Mouse (Mus musculus): ENCODE measurements at regions not wholly inside any gene's neighbourhood (a gene's known extent, or its start where the extent isn't known, plus 50 kb on each side); places are given as distances from the start of the nearest gene placed in this dataset.

DNA sequence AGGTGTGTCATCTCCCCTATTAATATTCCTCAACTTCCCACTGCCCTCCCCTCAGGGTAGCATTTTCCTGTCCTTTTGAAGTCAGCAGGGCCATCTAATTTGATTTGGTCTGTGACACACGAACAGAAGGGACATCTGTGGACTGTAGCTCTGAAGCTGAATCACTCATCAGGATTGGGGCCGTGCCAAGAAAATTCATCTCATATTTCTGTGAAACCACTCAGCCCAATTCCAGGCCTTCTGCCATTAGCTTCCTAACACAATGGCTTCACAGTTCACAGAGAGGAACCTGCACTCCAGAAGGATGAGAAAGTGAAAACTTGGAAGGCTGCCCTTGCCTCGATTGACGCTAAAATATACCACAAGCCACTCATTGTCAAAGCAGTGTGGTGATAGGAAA lies 86.1 kb downstream of the Abhd5 start:
- no peak overlapping the region for H3K4me2 ChIP-seq
- no peaks in the 10 kb centered on the region for H3K4me1 ChIP-seq
- 78% methylated on average over 4 of the region's 4 CpGs for WGBS
- H3K36me3 ChIP-seq (replicated peaks): no peaks in the 10 kb centered on the region
- H3K9ac ChIP-seq: no peak overlapping the region
- H3K27me3 ChIP-seq: no peaks in the 10 kb centered on the region
- H3K4me3 ChIP-seq (replicated peaks): no peak overlapping the region
- no peak overlapping the region for H3K27ac ChIP-seq
- no peak for ATAC-seq (ENCODE audit: low FRiP score)
- H3K9me3 ChIP-seq: no peaks in the 10 kb centered on the region

DNA sequence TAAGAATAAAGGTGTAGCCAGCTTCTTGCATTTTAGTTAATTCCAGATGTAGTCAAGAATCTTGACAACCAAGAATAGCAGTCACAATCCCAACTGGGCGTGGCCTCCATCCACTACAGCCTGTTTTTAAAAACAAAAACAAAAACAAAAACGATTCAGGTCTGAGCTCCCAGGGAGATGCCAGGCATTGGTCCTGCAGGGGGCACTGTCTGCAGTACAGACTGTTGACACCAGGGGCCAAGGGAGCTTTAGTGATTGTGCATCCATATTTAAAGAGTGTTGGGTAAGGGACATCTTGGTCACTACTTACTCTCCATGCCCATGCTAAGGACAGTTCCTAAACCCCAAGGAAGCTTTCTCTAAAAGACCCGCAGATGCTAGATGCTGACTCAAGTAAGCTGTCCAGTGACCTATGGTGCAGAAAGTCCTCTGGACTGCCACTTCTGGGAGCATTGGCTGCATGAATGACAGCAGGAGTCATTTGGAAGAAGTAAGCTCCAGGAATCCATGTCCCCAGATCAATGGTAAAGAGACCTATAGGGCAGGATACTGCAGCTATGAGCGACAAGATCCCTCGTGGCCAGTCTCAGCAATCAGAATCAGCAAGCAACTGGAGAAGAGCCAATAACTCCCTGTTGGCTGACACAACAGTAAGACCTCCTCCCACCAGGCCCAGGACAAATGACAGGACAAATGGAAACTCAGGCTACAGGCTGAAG lies 95.1 kb downstream of the Abhd5 start:
- Histone ChIP-seq H3K4me2 (no peak overlapping the region), H3K27me3 (no peaks in the 10 kb centered on the region), H3K36me3 (replicated peaks) (no peaks in the 10 kb centered on the region), H3K4me3 (replicated peaks) (no peak overlapping the region), H3K4me1 (no peaks in the 10 kb centered on the region), H3K9me3 (no peaks in the 10 kb centered on the region), H3K9ac (no peak overlapping the region), H3K27ac (no peak overlapping the region)
- no peak for ATAC-seq (ENCODE audit: low FRiP score)
- WGBS: 78% methylated on average over 5 of the region's 5 CpGs

DNA sequence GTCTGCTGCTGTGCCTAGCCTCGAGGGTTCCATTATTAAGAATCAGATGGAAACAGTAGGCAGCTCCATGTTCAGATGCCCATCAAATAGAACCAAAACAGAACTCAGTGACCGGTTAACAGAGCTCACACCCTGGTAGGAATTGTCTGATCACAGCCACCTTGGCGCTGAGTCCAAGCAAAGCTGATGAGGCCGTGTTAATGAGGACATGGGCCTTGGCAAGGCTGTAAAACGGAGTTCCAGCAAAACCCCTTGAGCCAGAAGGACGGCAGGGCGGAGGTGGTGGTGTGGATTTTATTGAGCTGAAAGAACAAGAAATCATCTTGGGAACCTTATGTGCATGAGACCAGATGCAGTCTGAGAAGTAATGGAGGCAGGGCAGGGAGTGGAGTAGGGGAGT lies 96.2 kb downstream of the Abhd5 start:
- no peak overlapping the region for H3K4me2 ChIP-seq
- H3K27me3 ChIP-seq: no peaks in the 10 kb centered on the region
- no peak overlapping the region for H3K4me3 ChIP-seq (replicated peaks)
- H3K36me3 ChIP-seq (replicated peaks): no peaks in the 10 kb centered on the region
- no peaks in the 10 kb centered on the region for H3K9me3 ChIP-seq
- 90% methylated on average over 7 of the region's 7 CpGs for WGBS
- ATAC-seq (ENCODE audit: low FRiP score): no peak
- no peak overlapping the region for H3K9ac ChIP-seq
- H3K27ac ChIP-seq: no peak overlapping the region
- H3K4me1 ChIP-seq: no peaks in the 10 kb centered on the region

DNA sequence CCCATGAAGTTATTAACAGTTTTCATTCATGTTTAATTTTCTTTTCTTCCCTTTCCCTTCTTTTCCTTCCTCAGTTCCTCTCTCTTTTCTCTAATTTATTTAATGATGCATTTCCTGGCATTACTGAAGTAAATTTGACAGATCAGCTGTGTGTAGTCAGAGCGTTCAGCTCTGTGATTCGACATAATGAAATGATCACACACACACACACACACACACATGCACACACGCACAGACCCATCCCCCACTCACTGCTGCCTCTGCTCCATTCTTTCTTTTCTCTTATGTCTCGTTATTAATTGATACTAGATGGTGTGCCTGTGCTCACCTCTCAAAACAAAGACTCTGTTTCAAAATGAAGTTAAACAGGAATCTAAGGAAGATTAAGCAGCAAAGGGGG lies 96.9 kb downstream of the Abhd5 start:
- Histone ChIP-seq H3K4me2 (no peak overlapping the region), H3K27me3 (no peaks in the 10 kb centered on the region), H3K36me3 (replicated peaks) (no peaks in the 10 kb centered on the region), H3K4me3 (replicated peaks) (no peak overlapping the region), H3K9ac (no peak overlapping the region), H3K9me3 (no peaks in the 10 kb centered on the region), H3K4me1 (no peaks in the 10 kb centered on the region), H3K27ac (no peak overlapping the region)
- no peak for ATAC-seq (ENCODE audit: low FRiP score)
- 43% methylated on average over 4 of the region's 4 CpGs for WGBS

DNA sequence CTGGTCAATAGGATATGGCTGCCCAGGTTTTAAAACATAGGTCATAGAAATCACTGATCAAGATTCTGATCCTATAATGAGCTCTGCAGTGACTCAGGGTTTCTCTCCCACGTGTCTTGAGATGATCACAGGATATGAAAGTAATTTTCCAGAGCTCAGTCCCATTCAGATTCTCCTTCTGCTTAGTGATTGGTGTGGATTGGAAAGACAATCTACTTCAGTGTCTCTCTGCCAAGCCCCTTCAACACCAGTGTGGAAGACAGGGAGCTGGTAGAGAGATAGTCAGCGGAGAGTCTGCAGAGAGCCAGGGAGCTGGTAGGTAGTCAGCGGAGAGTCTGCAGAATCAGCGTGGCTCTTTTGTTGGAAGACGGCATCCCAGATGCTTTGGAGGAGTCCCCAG lies 99.1 kb downstream of the Abhd5 start:
- ATAC-seq (ENCODE audit: low FRiP score): no peak
- Histone ChIP-seq H3K36me3 (replicated peaks) (no peaks in the 10 kb centered on the region), H3K4me3 (replicated peaks) (no peak overlapping the region), H3K4me2 (no peak overlapping the region), H3K9ac (no peak overlapping the region), H3K4me1 (no peaks in the 10 kb centered on the region), H3K9me3 (no peaks in the 10 kb centered on the region), H3K27ac (no peak overlapping the region), H3K27me3 (no peaks in the 10 kb centered on the region)
- WGBS: 81% methylated on average over 5 of the region's 5 CpGs

DNA sequence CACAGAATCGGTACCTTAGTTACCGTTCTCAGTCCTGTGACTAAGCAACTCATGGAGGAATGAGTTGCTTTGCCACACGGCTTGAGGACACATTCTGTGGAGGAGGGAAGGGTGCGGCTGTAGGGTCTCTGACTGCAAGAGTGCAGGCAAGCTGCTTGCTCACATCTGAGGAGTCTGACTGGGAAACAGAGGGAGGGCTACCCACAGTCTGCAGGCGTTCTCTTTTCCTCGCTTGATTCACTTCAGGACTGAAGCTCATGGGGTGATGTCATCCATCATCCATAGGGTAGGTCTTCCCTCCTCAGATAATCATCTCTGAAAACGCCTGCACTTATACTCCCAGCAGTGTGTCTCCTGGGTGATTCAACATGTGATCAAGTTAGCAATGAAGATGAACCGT lies 103.9 kb downstream of the Abhd5 start:
- H3K9me3 ChIP-seq: no peaks in the 10 kb centered on the region
- H3K4me2 ChIP-seq: no peak overlapping the region
- no peak overlapping the region for H3K4me3 ChIP-seq (replicated peaks)
- no peak for ATAC-seq (ENCODE audit: low FRiP score)
- no peaks in the 10 kb centered on the region for H3K36me3 ChIP-seq (replicated peaks)
- H3K27me3 ChIP-seq: no peaks in the 10 kb centered on the region
- H3K9ac ChIP-seq: no peak overlapping the region
- no peaks in the 10 kb centered on the region for H3K4me1 ChIP-seq
- H3K27ac ChIP-seq: no peak overlapping the region
- WGBS: 79% methylated on average over 8 of the region's 8 CpGs

DNA sequence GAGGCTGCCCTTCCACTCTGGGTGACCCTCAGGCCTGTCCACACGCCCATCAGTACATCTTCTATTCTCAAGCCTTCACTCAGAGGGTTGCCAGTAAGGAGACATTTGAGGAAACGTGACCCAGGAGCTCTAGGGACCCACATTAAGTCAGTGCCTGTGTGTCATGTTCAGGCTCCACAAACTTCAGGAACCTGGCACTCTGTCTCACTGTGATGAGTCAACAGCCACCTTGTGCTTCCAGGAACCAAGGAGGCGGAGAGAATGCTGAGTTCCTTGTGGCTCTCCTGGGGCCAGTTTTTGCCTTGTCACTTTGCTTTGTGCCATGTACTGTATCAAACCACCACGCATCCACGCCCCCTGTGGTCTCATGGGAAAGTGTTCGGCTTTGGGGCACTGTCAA lies 104.4 kb downstream of the Abhd5 start:
- H3K4me2 ChIP-seq: no peak overlapping the region
- no peaks in the 10 kb centered on the region for H3K36me3 ChIP-seq (replicated peaks)
- no peak overlapping the region for H3K27ac ChIP-seq
- 79% methylated on average over 6 of the region's 6 CpGs for WGBS
- no peaks in the 10 kb centered on the region for H3K4me1 ChIP-seq
- ATAC-seq (ENCODE audit: low FRiP score): no peak
- H3K9me3 ChIP-seq: no peaks in the 10 kb centered on the region
- no peaks in the 10 kb centered on the region for H3K27me3 ChIP-seq
- H3K4me3 ChIP-seq (replicated peaks): no peak overlapping the region
- H3K9ac ChIP-seq: no peak overlapping the region

DNA sequence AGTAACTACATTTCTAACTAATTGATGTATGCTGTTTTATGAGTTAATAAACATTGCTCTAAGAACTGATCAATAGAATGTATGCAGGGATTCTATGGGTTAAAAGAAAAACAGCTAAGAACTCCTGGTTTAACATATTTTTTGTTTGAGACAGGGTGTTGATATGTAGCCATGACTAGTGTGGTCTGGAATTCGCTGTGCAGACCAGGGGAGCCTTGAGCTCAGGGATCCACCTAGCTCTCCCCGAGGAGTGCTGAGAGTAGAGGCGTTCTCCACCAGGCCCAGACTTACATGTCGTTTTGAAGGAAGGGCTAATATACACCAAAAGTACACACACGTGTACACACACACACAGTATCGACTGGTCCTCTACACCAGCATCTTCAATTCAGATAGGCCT lies 108.1 kb downstream of the Abhd5 start:
- Histone ChIP-seq H3K36me3 (replicated peaks) (no peaks in the 10 kb centered on the region), H3K4me1 (no peaks in the 10 kb centered on the region), H3K4me2 (no peak overlapping the region), H3K9me3 (no peaks in the 10 kb centered on the region), H3K27me3 (no peaks in the 10 kb centered on the region), H3K4me3 (replicated peaks) (no peak overlapping the region), H3K9ac (no peak overlapping the region), H3K27ac (no peak overlapping the region)
- WGBS: 82% methylated on average over 6 of the region's 6 CpGs
- ATAC-seq (ENCODE audit: low FRiP score): no peak

DNA sequence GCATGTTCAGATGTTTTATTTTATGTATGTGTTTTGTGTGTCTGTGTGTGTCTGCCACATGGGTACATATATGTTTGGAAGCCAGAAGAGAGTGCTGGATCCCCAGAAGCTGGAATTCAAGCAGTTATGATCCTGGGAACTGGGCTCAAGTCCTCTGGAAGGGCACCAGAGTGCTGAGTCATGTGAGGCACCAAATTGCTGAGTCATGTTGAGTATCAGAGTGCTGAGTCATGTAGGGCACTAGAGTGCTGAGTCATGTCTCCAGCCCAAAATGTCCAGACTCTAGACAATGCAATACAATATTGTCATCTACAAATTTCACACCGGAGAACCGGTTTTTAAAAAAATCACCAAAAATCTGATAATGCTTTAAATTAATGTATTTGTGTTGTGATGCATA lies 120.1 kb downstream of the Abhd5 start:
- no peaks in the 10 kb centered on the region for H3K9me3 ChIP-seq
- H3K27ac ChIP-seq: no peak overlapping the region
- WGBS: 96% methylated on average over 2 of the region's 2 CpGs
- no peak overlapping the region for H3K4me3 ChIP-seq (replicated peaks)
- no peak for ATAC-seq (ENCODE audit: low FRiP score)
- no peak overlapping the region for H3K4me2 ChIP-seq
- H3K36me3 ChIP-seq (replicated peaks): no peaks in the 10 kb centered on the region
- H3K27me3 ChIP-seq: peaks cover 6% of the 10 kb centered on the region; the same call in 1 of the 2 replicates
- H3K4me1 ChIP-seq: no peaks in the 10 kb centered on the region
- no peak overlapping the region for H3K9ac ChIP-seq

DNA sequence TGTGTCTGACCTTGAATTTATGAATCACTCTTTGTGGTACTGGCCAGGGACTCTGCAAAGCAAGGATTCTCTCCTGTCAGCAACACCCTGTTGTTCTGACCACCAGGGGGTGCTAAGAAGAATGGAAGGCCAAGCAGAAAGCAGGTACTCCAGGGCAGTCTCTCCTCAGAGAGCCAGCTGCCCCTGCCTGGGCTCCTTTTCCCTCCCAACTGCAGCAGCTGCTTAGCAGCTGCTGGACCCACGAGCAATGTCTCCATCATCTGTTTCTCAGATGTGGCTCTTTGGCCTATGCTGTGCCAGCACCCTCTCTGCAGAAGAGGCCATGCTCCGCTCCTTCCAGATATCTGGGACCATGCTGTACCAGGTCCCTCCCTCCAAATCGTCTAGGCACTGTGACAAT lies 124.9 kb downstream of the Abhd5 start:
- Histone ChIP-seq H3K27me3 (peaks cover 6% of the 10 kb centered on the region; the same call in 1 of the 2 replicates), H3K9me3 (no peaks in the 10 kb centered on the region), H3K27ac (no peak overlapping the region), H3K36me3 (replicated peaks) (no peaks in the 10 kb centered on the region), H3K4me2 (no peak overlapping the region), H3K9ac (no peak overlapping the region), H3K4me3 (replicated peaks) (no peak overlapping the region), H3K4me1 (no peaks in the 10 kb centered on the region)
- ATAC-seq (ENCODE audit: low FRiP score): no peak
- WGBS: 57% methylated on average over 3 of the region's 3 CpGs

DNA sequence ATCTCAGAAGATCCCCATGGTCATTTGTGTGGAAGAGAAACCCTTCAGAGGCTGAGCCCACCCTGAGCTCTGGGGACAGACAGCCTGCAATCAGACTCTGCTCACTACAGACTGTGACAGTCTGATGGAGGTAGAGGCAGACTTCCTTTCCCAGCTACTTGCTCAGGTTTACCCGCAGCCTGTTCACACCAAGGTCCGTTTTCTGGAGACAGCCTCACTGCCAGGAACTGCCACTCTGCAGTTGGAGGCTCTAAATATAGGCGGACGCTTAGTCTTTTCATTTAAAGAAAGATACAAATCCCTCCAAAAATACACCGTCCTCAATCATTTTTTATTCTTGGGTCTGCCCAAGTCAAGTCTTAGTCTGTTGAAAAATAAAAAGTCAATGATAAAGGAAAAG lies 135.6 kb downstream of the Abhd5 start:
- H3K4me1 ChIP-seq: no peaks in the 10 kb centered on the region
- no peak overlapping the region for H3K9ac ChIP-seq
- no peak for ATAC-seq (ENCODE audit: low FRiP score)
- H3K27ac ChIP-seq: no peak overlapping the region
- no peak overlapping the region for H3K4me3 ChIP-seq (replicated peaks)
- H3K9me3 ChIP-seq: no peaks in the 10 kb centered on the region
- H3K27me3 ChIP-seq: no peaks in the 10 kb centered on the region
- H3K36me3 ChIP-seq (replicated peaks): no peaks in the 10 kb centered on the region
- WGBS: 93% methylated on average over 5 of the region's 5 CpGs
- H3K4me2 ChIP-seq: no peak overlapping the region

DNA sequence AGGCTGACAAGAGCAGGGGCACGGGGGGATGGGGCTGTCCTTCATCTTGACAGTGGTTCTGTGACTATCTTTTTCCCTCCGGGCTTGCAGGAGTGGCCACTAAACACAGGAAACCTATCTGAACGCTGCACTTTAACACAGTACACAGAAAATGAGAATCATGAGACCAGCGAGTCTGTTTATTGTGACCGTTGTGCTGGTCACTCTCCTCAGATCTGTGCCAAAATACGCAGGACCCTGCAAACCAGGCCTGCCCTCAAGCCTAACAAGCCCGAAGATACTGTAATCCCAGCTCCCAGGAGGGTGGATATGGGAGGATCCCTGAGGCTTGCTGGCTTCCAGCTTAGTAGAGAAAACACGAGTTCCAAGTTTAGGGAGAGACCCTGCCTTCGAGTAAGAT lies 143.3 kb downstream of the Abhd5 start:
- Histone ChIP-seq H3K27ac (no peak overlapping the region), H3K4me1 (no peaks in the 10 kb centered on the region), H3K27me3 (no peaks in the 10 kb centered on the region), H3K4me2 (no peak overlapping the region), H3K4me3 (replicated peaks) (no peak overlapping the region), H3K9me3 (no peaks in the 10 kb centered on the region), H3K9ac (no peak overlapping the region), H3K36me3 (replicated peaks) (no peaks in the 10 kb centered on the region)
- WGBS: 84% methylated on average over 9 of the region's 9 CpGs
- no peak for ATAC-seq (ENCODE audit: low FRiP score)

DNA sequence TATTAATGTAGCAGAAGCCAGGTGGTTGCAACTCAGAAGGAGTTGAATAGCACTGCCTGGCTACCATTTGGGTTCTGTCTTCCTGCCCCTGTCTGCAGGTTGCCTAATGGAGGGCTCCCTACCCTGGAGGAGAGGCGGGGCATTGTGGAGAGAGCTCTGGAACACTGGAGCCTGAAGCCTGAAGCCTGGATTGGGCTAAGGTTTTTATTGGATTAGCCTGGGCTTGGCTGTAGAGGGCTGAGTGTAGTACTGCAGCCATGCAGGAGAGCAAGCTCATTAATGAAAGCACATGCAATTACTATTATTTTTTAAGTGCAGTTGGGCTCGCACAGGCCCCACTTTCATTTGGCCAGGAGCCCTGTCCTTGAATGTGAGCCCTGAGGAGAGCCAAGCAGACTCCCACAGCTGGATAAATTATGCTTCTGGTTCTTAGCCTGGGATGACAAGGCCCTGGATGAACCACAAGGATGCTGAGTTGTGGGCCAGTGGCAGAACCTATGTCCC lies 145.1 kb downstream of the Abhd5 start:
- Histone ChIP-seq H3K27ac (no peak overlapping the region), H3K9me3 (no peaks in the 10 kb centered on the region), H3K4me1 (peaks cover 13% of the 10 kb centered on the region), H3K27me3 (no peaks in the 10 kb centered on the region), H3K4me3 (replicated peaks) (no peak overlapping the region), H3K9ac (no peak overlapping the region), H3K4me2 (no peak overlapping the region), H3K36me3 (replicated peaks) (no peaks in the 10 kb centered on the region)
- WGBS: 85% methylated on average over 2 of the region's 2 CpGs
- no peak for ATAC-seq (ENCODE audit: low FRiP score)
